Mouse (Mus musculus) layer of hippocampus, postnatal 14 days (tissue): ENCODE results near the gene Atox1. TPM values are rescaled to one million over a fixed set of nuclear protein-coding genes. Genes with fewer than 3 reads are reported as not detected.

Experiments used
- DNase-seq, 2 experiments: peaks; one replicate each; pipeline ENCODE4 v3.0.0; 2021 to 2022; ENCODE audit warnings: low spot score in 2 of 2, mixed read lengths in 1 of 2
- long read RNA-seq, 2 experiments: library from polyadenylated mRNA; stranded (forward); transcript quantifications; one replicate each; pipeline ENCODE4 v2.0.0; 2021
- total RNA-seq, 2 experiments: library from RNA; stranded (reverse); gene quantifications; 2 replicates each; pipeline ENCODE4 v1.2.3; 2021

Atox1 gene
- total RNA-seq, result 100 to 1,000 TPM; 130 to 132 TPM
- long read RNA-seq, experiment 1, transcript Atox1-201 (4 exons, 541 nt), result major isoform, 64 of 65 reads
- long read RNA-seq, experiment 1, partial matches to known transcripts, result 1 of 65 reads
- long read RNA-seq, experiment 1, other reads (novel, unspliced or antisense), result 0 of 65 reads
- long read RNA-seq, experiment 2, transcript Atox1-201 (4 exons, 541 nt), result major isoform, 162 of 167 reads
- long read RNA-seq, experiment 2, partial matches to known transcripts, result 4 of 167 reads
- long read RNA-seq, experiment 2, other reads (novel, unspliced or antisense), result 0 of 167 reads

- peak; percentile 90 to 95 for DNase-seq
Observed at GRCm38 (mm10) chr11:55461019-55461645, at the start of gene Atox1. Gene Atox1 (minus strand): TSS chr11:55461239.

GRCm38 (mm10) chr11:55505485-55505884 is 44.4 kb upstream of the Atox1 start:
- no peak for DNase-seq

GRCm38 (mm10) chr11:55502886-55503285 is 41.8 kb upstream of the Atox1 start:
- DNase-seq, result no peak

GRCm38 (mm10) chr11:55501955-55502531 is 41.0 kb upstream of the Atox1 start:
- no peak for DNase-seq

GRCm38 (mm10) chr11:55497885-55498284 is 36.8 kb upstream of the Atox1 start:
- peak in 1 of 2 experiments; percentile 32 for DNase-seq

- no peak for DNase-seq
Observed at GRCm38 (mm10) chr11:55496158-55496557, 35.1 kb upstream of the Atox1 start.

- DNase-seq, result no peak
Observed at GRCm38 (mm10) chr11:55485443-55485842, 24.4 kb upstream of the Atox1 start.

- DNase-seq, result no peak
Observed at GRCm38 (mm10) chr11:55473219-55473618, 12.2 kb upstream of the Atox1 start.

- DNase-seq, result no peak
Observed at GRCm38 (mm10) chr11:55471467-55471866, 10.4 kb upstream of the Atox1 start.

- DNase-seq, result no peak
Observed at GRCm38 (mm10) chr11:55470761-55471160, 9.7 kb upstream of the Atox1 start.

GRCm38 (mm10) chr11:55469923-55470691 is 9.1 kb upstream of the Atox1 start:
- no peak for DNase-seq

- DNase-seq, result peak; percentile 99 to 100
Observed at GRCm38 (mm10) chr11:55469048-55469843, 8.2 kb upstream of the Atox1 start, which contains the start of gene G3bp1. Gene G3bp1 (plus strand): TSS chr11:55469685.

GRCm38 (mm10) chr11:55468611-55469047 is 7.6 kb upstream of the Atox1 start:
- DNase-seq, result no peak

GRCm38 (mm10) chr11:55468012-55468411 is 7.0 kb upstream of the Atox1 start:
- no peak for DNase-seq

GRCm38 (mm10) chr11:55465177-55465576 is 4.1 kb upstream of the Atox1 start:
- DNase-seq, result no peak

- DNase-seq, result no peak
Observed at GRCm38 (mm10) chr11:55464707-55465106, 3.7 kb upstream of the Atox1 start.

- no peak for DNase-seq
Observed at GRCm38 (mm10) chr11:55462149-55462548, 1.1 kb upstream of the Atox1 start.

- peak in 1 of 2 experiments; percentile 28 for DNase-seq
Observed at GRCm38 (mm10) chr11:55460559-55461018, 450 bp downstream of the Atox1 start.

GRCm38 (mm10) chr11:55459850-55460558 is 1.0 kb downstream of the Atox1 start:
- DNase-seq, result no peak

GRCm38 (mm10) chr11:55458501-55458900 is 2.5 kb downstream of the Atox1 start:
- DNase-seq, result no peak
